Mouse (Mus musculus) R1 (cell line): ENCODE data around the gene Cfl1.

ENCODE experiments used
- DNase-seq: peaks from one replicate; pipeline ENCODE4 v3.0.0-alpha.2; 2018; ENCODE audit warnings: low read depth, low spot score

The Cfl1 gene

GRCm38 (mm10) chr19:5529325-5530137 lies 39.3 kb downstream of the Cfl1 start:
- peak; percentile 94 for DNase-seq

GRCm38 (mm10) chr19:5530138-5530524 lies 39.9 kb downstream of the Cfl1 start:
- DNase-seq: no peak

GRCm38 (mm10) chr19:5532520-5532919 lies 42.3 kb downstream of the Cfl1 start:
- DNase-seq: no peak

GRCm38 (mm10) chr19:5538786-5539185 lies 48.5 kb downstream of the Cfl1 start:
- peak; percentile 75 for DNase-seq

- no peak for DNase-seq
Observed at GRCm38 (mm10) chr19:5543362-5543761, 53.1 kb downstream of the Cfl1 start.

GRCm38 (mm10) chr19:5544031-5544430 lies 53.8 kb downstream of the Cfl1 start:
- DNase-seq: no peak
